Mouse (Mus musculus): ENCODE measurements around the gene Zfp385c.

DNA sequence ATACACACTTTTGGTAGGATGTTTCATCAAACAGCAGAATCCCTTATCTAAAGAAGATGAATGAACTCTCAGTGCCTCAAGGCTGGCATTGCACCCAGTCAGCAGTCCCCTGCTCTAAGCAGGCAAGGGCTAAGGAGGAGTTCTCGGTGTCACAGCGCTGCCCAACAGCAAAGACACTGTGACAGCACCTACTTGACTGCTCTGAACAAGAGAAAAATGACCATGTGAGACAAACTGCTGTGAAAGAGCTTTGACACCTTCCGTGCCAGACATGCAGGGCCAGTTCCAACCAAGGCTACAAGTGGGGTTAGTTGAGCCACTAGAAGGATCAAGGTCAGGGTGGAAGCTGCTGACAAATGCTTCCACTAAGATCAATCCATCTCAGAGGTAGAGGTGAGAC, 107.1 kb downstream of the Zfp385c start:
- TF ChIP-seq EP300 (IDR thresholded peaks at IDR 0.05; ENCODE audit: low read depth) = no peak
- TF ChIP-seq CTCF (IDR thresholded peaks at IDR 0.05; ENCODE audit: low read depth) = no peak

Data from liver, embryonic 14.5 days (tissue).